Mouse (Mus musculus): ENCODE data around the gene Sart3.

DNA sequence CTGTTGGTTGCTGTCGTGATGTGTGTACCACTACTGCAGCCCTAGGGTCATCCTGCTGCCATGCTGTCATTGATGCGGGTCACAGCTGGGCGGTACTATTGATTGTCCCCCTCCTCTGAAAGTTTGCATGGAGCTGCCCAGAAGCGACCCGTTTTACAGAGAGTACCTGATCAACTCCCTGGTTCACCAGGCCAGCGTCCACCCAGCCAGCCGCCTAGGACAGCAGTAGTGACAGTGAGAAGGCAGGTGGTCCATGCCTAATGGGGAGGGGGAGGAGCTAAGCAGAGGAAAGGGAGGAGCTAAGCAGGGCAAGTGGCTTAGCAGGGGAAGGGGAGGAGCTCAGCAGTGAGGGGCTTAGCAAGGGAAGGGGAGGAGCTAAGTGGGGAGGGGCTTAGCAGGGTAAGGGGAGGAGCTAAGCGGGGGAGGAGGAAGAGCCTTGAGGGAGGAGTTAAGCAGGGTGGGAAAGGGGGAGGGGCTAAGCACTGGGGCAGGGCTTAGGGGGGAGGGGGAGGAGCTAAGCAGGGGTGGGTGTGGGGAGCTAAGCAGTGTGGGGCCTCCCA, 79.0 kb downstream of the Sart3 start:
- TF ChIP-seq POLR2A (IDR thresholded peaks at IDR 0.05; ENCODE audit: insufficient read depth, low read depth, low read length), result no peak
- TF ChIP-seq CTCF (IDR thresholded peaks at IDR 0.05), result no peak
